Mouse (Mus musculus) heart, adult 8-10 months (tissue): ENCODE measurements around the gene Nkx1-2. TPM values are rescaled to one million over a fixed set of nuclear protein-coding genes. Genes with fewer than 3 reads are reported as not detected.

Experiments
- DNase-seq: peaks from one replicate; pipeline ENCODE4 v3.0.0; 2022; ENCODE audit warnings: low spot score
- total RNA-seq, 4 experiments: library from RNA; stranded (reverse); gene quantifications; 2 replicates each; pipeline ENCODE4 v1.2.4; 2022

Nkx1-2 gene
- total RNA-seq, 4 experiments from 2014 or later, result not detected

DNA sequence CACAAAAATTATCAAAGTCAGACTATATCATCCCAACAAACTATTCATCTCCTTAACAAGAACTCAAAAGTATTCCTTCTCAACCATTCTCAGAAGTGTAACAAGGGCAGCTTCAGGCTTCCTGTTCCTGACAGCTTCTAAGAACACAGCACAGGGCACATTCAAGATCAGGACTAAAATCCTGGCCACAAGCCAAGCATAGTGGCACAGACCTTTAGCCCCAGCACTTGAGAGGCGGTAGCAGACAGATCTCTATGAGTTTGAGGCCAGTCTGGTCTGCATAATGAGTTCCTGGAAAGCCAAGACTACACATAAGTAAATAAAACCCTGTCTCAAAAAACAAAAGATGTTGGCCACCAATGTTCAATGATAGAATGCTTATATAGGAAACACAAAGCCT, 33.6 kb downstream of the Nkx1-2 start:
- DNase-seq, result no peak

DNA sequence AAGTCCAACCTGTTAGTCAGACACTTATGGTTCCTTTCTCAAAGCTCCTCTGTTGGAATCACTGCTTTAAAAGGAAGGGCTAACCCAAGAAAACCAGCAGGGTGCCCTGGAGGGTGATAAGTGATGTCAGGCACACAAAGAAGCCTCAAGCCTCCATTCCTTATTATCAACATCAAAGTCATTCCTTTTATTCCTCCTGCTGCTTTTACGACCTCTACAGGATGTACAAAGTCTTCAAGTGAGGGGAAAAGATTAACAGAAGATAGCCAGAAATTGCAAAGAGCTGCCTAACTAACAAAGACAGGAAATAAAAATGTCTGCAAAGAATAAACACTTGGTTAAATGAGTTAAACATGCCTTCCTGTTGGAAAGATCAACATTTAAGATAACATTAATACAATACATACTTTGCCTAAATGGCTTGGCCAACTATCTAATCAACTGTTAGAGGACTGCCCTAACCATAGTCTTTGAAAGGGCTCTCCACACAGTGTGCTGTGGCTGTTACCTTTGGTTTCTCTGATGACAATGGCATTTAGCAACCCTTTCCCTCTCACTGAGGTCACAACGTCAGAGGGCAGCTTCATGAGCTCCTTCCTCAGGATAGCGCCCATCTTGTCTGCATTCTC, 40.2 kb downstream of the Nkx1-2 start:
- peak; percentile 68 for DNase-seq

DNA sequence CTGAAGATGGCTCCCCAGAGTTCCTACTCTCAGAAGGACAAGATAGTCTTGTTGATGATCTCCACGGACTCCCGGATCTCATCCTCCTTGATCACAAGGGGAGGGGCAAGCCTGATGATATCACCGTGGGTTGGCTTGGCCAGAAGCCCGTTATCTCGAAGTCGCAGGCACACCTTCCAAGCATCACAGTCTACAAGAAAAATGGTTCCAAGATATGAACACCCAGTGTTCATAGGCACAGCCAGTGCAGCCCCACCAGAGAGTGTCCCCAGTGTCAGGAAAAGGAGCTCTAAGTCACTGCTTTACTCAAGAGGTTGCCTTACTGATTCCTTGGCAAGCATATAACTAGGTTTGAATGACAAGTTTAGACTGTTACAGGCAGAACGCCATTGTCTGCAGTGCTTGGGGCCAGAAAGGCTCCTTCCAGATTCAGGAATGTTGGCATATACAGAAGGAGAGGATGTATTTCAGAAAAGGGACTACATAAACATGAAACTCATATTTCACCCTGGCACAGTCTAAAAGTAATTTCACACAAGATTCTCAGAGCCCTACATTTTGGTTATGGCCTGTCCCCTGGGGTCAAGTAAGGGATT, 41.2 kb downstream of the Nkx1-2 start:
- DNase-seq, result no peak

DNA sequence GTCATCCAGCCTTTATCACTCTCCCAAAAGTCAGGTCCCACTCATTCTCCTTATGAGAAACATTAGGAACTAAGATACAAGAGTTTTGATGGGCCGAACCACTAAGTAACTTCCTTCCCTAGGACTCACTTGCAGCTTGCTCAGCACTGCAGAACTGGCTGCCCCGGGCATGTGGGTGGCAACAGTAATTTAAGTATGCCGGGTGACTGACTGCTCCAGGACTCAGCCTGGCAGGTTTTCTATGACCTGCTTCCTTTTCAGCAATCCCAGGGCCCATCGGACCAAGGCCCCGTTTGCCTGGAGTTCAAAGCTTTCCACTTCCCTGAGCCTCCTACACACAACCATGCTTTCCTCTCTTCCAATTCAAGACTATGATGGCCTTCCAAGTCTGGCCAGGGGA, 42.9 kb downstream of the Nkx1-2 start:
- no peak for DNase-seq

DNA sequence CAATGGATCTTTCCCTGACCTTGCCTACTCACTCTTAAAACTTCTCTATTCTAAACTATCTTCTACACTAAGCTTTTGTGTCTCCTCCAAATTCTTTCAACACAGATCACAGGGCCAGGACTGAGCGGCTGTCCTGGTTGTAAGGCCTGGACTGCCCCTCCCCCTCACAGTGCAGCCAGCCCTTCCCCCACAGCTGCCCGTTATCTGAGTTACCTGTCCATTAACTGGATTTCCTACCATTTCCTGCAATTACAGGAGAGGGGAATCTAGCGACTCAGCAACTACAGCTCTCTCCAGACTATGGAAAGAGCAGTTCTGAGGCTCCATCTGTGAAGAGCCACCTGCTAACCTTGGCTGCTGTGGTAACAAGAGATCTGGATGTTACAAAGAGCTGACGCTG, 43.5 kb downstream of the Nkx1-2 start:
- no peak for DNase-seq

DNA sequence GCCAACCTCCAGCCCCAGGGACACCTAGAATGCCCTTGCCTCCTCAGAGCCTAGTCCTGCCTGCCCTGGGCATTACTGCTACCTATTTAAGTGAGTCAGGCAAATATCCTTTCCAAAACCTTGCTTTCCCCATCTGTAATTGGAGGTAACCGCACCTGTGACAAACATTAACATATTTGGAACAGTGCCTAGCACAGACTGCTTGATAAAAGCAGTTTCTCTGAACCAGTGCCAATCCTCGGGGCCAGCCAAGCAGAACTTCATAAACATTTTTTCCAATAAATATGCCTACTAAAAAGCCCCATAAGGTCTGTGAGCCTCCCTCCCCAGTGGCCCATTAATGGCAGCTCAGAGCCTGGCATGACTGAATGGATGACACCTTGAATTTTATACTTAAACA, 45.3 kb downstream of the Nkx1-2 start:
- DNase-seq, result no peak

DNA sequence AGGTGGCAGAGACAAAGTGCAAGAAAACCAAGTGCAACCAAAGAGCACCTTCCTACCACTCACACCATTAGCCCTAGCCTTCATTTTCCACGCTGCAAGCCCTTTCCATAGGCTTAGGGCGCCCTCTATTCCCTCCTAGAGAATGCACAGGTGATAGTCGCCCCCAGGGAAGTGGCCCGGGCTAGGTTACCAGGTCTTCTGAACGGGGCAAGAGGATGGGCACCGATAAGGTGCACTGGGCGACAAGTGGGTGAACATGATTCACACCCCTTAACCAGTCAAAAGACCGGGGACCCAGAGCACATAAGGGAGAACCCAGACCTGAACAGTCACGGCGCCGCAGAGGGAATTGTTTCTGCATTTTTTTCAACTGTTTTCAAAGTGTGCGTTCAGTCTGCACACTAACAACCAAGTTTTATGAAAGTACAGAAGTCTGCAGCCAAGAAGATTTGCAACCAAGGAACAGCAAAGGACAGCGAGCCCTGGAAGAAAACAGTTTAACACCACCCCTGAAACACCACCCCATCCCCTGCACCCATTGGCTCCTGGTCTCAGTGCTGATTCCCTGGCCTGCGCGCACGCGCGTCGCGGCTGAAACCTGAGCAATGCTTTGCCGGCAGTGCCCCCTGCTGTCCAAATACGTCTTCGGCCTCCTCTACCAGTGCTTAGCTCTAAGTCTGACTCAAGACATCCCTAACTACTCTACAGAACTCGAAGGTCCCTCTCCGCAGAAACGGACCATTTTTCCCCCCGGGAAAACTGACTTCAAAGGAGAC, 47.9 kb downstream of the Nkx1-2 start:
- peak; percentile 96 for DNase-seq

DNA sequence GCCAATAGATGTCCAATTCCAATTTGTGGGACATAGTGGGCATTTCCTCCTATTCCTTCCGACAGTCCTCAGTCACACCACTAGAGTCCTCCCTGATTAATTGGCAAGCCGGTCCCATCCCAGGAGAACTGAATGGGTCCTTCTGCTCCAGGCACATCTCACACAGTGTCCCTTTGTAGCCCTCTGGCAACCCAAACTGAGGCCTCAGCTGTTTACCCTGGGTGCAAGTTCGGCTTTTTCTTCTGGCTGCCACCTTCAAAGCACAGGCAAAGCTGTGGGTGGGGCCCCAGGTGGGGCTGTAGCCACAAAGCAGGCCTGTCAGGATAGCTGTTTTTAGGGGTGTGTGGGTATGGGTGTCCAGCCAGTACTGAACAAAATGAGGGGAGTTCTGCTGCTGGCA, 52.3 kb downstream of the Nkx1-2 start:
- no peak for DNase-seq

Other genes with a start within 250 kb of the Nkx1-2 start
- gene Oat, start 23.2 kb downstream of the Nkx1-2 start, total RNA-seq, result 100 to 1,000 TPM; 179 to 196 (median 187) TPM
- 10 to 100 TPM; 14.4 to 18.0 (median 16.6) TPM for gene Lhpp, start 11.0 kb upstream of the Nkx1-2 start, total RNA-seq
- 10 to 100 TPM; 24.0 to 31.3 (median 26.9) TPM for gene Fam53b, start 214.2 kb upstream of the Nkx1-2 start, total RNA-seq